Mouse (Mus musculus) stomach, embryonic 16.5 days (tissue): ENCODE results near the gene Kcng3. TPM values are rescaled to one million over a fixed set of nuclear protein-coding genes. Genes with fewer than 3 reads are reported as not detected.

Source experiments
- ATAC-seq: fragments of 200-750 bp; cut with Nextera tagmentation; 2 replicates; pipeline ENCODE4 v1.8.0; 2017; ENCODE audit warnings: moderate number of reproducible peaks, moderate TSS enrichment; ENCODE audit not compliant: insufficient read depth, low FRiP score
- H3K27ac ChIP-seq: fragments of 300-500 bp; sonication (generic); 2 replicates; pipeline ENCODE4 v1.5.1; 2014; ENCODE audit warnings: low read length
- H3K27me3 ChIP-seq: fragments of 300-500 bp; sonication (generic); 2 replicates; pipeline ENCODE4 v1.6.1; 2014; ENCODE audit warnings: low read length, control low read depth, mixed read lengths; ENCODE audit not compliant: control insufficient read depth, insufficient read depth
- H3K36me3 ChIP-seq: fragments of 300-500 bp; sonication (generic); 2 replicates; pipeline ENCODE4 v1.6.1; 2014; ENCODE audit warnings: low read length; ENCODE audit not compliant: control insufficient read depth, insufficient read depth
- H3K4me1 ChIP-seq: fragments of 300-500 bp; sonication (generic); 2 replicates; pipeline ENCODE4 v1.6.1; 2014; ENCODE audit warnings: low read length, control low read depth, mixed read lengths; ENCODE audit not compliant: control insufficient read depth, insufficient read depth
- H3K4me2 ChIP-seq: fragments of 300-500 bp; sonication (generic); 2 replicates; pipeline ENCODE4 v1.6.1; 2014; ENCODE audit warnings: low read depth, low read length, mixed read lengths
- H3K4me3 ChIP-seq: fragments of 300-500 bp; sonication (generic); replicated peaks from 2 replicates; pipeline ENCODE4 v1.5.1; 2014; ENCODE audit warnings: mild to moderate bottlenecking, low read length
- H3K9ac ChIP-seq: fragments of 300-500 bp; sonication (generic); 2 replicates; pipeline ENCODE4 v1.6.1; 2014; ENCODE audit warnings: low read length
- H3K9me3 ChIP-seq: fragments of 300-500 bp; sonication (generic); replicated peaks from 2 replicates; pipeline ENCODE4 v1.6.1; 2016; ENCODE audit warnings: low read length, control low read depth; ENCODE audit not compliant: control insufficient read depth
- WGBS: fragments of 180-500 bp; shearing (Covaris S2); extraction: QIAGEN DNeasy Blood & Tissue Kit; methylation state at CpG from one replicate; pipeline ENCODE4 v1.1.7; 2014; 5-methylcytosine and 5-hydroxymethylcytosine counted together
- polyA plus RNA-seq: library from polyadenylated mRNA; unstranded; fragments of >200 nt; fragmentation: Nextera tagmentation; extraction: Ambion mirVana; gene quantifications from 2 replicates; pipeline ENCODE4 v1.2.1, GENCODE M21; 2015

Kcng3 gene
- polyA plus RNA-seq, 1 experiment from 2014 or later, result not detected

DNA sequence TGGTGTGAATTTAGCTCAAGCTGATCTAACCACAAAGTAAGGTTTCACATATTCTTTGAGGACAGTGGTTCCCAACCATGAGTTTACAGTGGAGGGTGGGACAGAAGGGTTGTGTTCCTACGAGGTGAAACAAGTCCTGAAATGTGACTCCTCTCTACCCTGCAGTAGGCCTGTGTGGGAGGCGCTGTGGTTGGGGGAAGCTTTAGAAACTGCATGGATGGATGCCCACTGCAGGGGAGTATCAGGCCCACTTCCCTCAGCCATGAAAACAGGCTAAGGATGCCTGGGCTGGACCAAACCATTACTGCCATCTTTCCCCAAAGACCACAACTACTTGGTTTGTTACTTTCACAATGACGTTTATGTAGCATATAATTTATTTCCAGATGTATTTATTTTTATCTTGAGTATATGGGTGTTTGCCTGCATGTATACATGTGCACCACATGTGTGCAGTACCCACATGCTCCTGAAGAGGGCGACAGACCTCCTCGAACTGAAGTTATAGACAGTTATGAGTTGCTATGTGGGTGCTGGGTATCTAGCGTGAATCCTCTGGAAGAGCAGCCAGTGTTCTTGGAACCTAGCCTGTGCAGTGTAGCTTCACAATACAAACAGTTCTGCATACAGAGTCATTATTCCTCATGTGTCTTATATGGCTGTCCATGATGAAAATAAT lies 42.9 kb downstream of the Kcng3 start:
- H3K36me3 ChIP-seq, result no peaks in the 10 kb centered on the region
- H3K4me2 ChIP-seq, result no peak overlapping the region
- no peak overlapping the region for H3K27ac ChIP-seq
- no peak overlapping the region for H3K9ac ChIP-seq
- H3K4me1 ChIP-seq, result no peaks in the 10 kb centered on the region
- H3K27me3 ChIP-seq, result no peaks in the 10 kb centered on the region
- H3K9me3 ChIP-seq, result no peaks in the 10 kb centered on the region
- 86% methylated on average over 6 of the region's 6 CpGs for WGBS
- no peak overlapping the region for H3K4me3 ChIP-seq
- no peak for ATAC-seq

DNA sequence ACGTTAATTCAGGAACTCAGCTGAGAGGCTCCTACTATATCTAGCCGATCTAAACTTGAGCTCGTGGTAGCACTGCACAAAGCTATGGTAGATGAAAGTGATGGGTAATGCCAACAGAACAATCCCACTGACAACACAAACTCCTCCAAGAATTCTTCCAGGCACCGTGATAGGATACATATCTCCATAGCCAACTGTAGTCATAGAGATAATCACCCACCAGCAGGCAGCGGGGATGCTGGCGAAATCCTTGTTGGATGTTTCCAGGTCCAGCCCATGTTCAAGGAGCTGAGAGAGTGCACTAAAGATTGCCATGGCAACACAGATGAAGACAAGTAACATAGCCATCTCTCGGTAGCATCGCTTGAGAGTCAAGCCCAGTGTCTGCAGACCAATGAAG lies 44.0 kb downstream of the Kcng3 start:
- no peak overlapping the region for H3K4me3 ChIP-seq
- H3K9me3 ChIP-seq, result no peaks in the 10 kb centered on the region
- H3K9ac ChIP-seq, result no peak overlapping the region
- H3K36me3 ChIP-seq, result no peaks in the 10 kb centered on the region
- no peak for ATAC-seq
- H3K27me3 ChIP-seq, result no peaks in the 10 kb centered on the region
- H3K4me1 ChIP-seq, result no peaks in the 10 kb centered on the region
- no peak overlapping the region for H3K27ac ChIP-seq
- H3K4me2 ChIP-seq, result no peak overlapping the region
- WGBS, result 95% methylated on average over 8 of the region's 8 CpGs

DNA sequence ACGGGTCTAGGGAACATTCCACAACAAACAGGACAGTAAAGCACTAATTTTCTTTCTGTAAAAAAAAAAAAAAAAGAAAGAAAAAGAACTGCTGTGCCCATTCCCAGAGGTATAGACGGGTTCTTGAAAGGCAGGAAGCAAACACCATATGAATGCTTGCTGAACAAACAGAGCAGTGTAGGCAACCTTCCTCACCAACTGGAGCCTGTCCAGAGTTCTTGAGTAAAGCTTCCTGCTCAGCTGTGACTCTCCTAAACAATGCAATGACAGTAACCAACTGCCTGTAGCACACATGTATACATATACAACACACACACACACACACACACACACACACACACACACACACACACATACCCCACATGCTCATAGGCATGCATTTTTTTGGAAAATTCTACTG lies 49.1 kb downstream of the Kcng3 start:
- H3K9ac ChIP-seq, result no peak overlapping the region
- WGBS, result 53% methylated on average over 2 of the region's 2 CpGs
- H3K36me3 ChIP-seq, result no peaks in the 10 kb centered on the region
- H3K4me2 ChIP-seq, result no peak overlapping the region
- no peaks in the 10 kb centered on the region for H3K4me1 ChIP-seq
- ATAC-seq, result peak; percentile 72; the same call in 1 of the 2 replicates
- H3K27ac ChIP-seq, result 0 out of 2 replicates have a peak overlapping the region, but pooled peaks have one; percentile 28
- H3K27me3 ChIP-seq, result no peaks in the 10 kb centered on the region
- no peak overlapping the region for H3K4me3 ChIP-seq
- no peaks in the 10 kb centered on the region for H3K9me3 ChIP-seq

DNA sequence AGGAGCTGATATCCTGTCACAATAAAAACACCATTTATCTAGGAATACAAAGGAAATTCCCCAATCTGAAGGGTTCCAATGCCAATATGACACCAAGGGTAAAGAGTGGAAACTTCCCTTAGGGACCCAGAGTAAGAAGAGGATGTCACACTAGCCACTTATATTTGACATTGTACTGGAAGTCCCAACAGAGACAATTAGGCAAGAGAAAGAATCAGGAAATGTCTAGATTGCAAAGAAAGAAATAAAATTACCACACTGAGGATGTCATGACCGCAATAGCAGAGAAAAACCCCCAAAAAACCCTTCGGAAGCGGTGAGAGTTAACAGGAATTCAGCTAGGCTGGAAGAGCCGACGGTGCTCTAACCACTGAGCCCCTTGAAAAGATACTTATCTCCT lies 51.0 kb downstream of the Kcng3 start:
- no peaks in the 10 kb centered on the region for H3K27me3 ChIP-seq
- no peak overlapping the region for H3K27ac ChIP-seq
- no peaks in the 10 kb centered on the region for H3K36me3 ChIP-seq
- no peak overlapping the region for H3K9ac ChIP-seq
- ATAC-seq, result no peak
- H3K4me1 ChIP-seq, result peaks cover 3% of the 10 kb centered on the region; the same call in 1 of the 2 replicates
- WGBS, result 84% methylated on average over 5 of the region's 5 CpGs
- no peak overlapping the region for H3K4me3 ChIP-seq
- H3K9me3 ChIP-seq, result no peaks in the 10 kb centered on the region
- H3K4me2 ChIP-seq, result no peak overlapping the region

DNA sequence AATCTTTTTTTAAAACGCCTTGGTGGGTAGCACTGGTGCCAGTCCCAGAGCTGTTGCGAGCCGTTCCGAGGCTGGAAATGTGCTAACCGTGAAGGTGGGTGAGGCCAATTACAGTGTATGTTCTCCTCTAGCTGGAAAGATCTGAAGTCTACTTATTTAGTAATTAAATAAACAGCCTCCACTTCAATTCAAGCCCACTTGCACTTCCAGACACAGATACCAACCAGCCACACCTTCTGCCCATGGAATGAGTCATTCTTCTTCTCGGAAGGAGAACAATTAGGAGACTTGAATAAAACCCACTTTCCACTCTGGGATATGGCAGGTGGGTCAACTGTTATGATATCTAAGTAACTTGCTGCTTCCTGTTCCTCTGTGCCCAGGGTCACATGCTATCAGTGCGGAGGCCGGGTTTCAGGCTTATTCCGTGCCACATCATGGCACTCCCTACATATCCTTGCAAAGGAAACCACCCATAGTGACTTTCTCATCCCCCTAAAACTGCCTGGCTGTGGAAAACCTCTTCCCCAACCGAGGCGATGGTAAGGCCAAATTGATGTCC lies 54.8 kb downstream of the Kcng3 start:
- no peak overlapping the region for H3K4me2 ChIP-seq
- no peak overlapping the region for H3K27ac ChIP-seq
- ATAC-seq, result peak; percentile 25; the same call in 1 of the 2 replicates
- 82% methylated on average over 11 of the region's 11 CpGs for WGBS
- H3K4me3 ChIP-seq, result no peak overlapping the region
- no peaks in the 10 kb centered on the region for H3K27me3 ChIP-seq
- H3K36me3 ChIP-seq, result no peaks in the 10 kb centered on the region
- no peak overlapping the region for H3K9ac ChIP-seq
- H3K9me3 ChIP-seq, result no peaks in the 10 kb centered on the region
- H3K4me1 ChIP-seq, result peaks cover 3% of the 10 kb centered on the region; the same call in 1 of the 2 replicates

DNA sequence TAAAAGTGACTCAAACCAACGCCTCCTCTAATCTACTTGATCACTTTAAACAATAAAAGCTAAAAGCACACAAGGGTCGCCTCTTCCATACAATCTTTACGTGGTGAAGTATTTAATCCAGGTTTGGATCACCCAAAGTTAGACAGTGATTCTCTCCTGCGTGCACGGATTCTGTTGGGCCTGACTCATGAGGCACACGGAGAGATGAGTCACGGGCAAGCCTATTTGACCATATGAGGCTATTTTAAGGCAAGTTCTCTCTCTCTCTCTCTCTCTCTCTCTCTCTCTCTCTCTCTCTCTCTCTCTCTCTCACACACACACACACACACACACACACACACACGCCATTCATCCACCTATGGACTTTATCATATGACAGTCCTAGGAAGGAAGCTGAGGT lies 57.1 kb downstream of the Kcng3 start:
- ATAC-seq, result no peak
- Histone ChIP-seq H3K36me3 (no peaks in the 10 kb centered on the region), H3K27me3 (no peaks in the 10 kb centered on the region), H3K9me3 (no peaks in the 10 kb centered on the region), H3K9ac (no peak overlapping the region), H3K4me2 (no peak overlapping the region), H3K27ac (no peak overlapping the region), H3K4me3 (no peak overlapping the region), H3K4me1 (peaks cover 3% of the 10 kb centered on the region; the same call in 1 of the 2 replicates)
- 87% methylated on average over 8 of the region's 8 CpGs for WGBS

DNA sequence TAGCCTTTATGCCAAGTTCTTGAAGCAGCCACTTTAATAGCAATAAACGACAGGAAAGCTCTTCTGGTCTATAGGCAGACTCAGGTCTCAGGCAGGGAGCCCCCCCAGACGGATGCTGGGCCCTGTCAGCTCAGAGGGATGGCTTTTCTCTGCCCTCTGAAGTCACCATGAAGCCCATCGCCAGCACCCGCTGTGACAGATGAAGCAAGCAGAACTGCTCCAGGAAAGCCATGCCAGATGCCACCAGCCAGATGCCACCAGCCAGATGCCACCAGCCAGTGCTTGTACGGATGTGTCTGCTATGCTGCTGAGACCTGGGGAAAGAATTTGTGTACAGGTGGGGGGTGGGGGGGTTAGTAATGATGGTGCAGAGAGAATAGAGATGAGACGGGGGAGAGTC lies 58.6 kb downstream of the Kcng3 start:
- WGBS, result 54% methylated on average over 6 of the region's 6 CpGs

DNA sequence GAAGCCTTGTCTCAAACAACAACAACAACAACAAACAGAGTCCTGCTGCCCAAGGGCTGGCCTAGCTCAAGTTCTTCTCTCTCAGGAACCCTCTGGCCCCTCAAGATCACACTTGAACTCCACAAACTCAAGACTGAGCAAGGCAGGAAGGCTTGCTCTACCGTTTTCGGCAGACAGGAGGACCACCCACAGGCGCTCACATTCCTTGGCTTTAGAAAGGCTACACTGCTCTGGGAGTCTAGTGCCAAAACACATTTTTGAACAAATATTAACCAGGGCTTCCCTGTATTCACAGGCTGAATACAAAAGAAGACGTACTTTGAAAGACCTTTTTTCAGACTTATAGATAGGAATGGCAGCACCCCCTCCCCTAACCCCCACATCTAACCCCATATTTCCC lies 59.3 kb downstream of the Kcng3 start:
- Histone ChIP-seq H3K36me3 (no peaks in the 10 kb centered on the region), H3K4me2 (no peak overlapping the region), H3K4me3 (no peak overlapping the region), H3K9ac (no peak overlapping the region), H3K4me1 (peaks cover 3% of the 10 kb centered on the region; the same call in 1 of the 2 replicates), H3K9me3 (no peaks in the 10 kb centered on the region), H3K27ac (no peak overlapping the region), H3K27me3 (no peaks in the 10 kb centered on the region)
- whole genome bisulfite sequencing, result 26% methylated on average over 4 of the region's 4 CpGs
- peak; percentile 69; the same call in 1 of the 2 replicates for ATAC-seq

More for the DNA sequence above, 58.6 kb downstream of the Kcng3 start:
- ATAC-seq, result no peak
- H3K27ac ChIP-seq, result no peak overlapping the region
- H3K27me3 ChIP-seq, result no peaks in the 10 kb centered on the region
- H3K9me3 ChIP-seq, result no peaks in the 10 kb centered on the region
- no peaks in the 10 kb centered on the region for H3K36me3 ChIP-seq
- H3K4me1 ChIP-seq, result peaks cover 3% of the 10 kb centered on the region; the same call in 1 of the 2 replicates
- no peak overlapping the region for H3K4me2 ChIP-seq
- H3K4me3 ChIP-seq, result no peak overlapping the region
- H3K9ac ChIP-seq, result no peak overlapping the region

DNA sequence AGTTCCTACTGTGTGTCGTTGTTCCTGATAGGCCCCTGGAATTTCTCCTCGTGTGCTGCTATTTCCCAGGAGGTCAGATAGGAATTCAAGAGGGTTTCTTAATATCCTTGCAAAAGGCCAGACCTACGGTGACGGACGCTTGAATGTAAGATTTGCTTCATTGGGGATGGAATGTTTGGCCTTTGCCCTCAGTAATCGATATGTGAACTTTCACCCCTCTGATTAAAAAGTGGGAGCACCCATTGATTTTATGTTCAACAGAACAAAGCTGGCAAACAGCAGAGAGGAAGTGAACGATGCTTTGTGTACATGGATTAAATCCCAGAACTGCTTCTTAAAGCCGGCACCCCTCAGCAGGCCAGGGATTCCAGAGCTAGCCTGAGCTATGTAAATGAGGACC lies 64.3 kb downstream of the Kcng3 start:
- Histone ChIP-seq H3K27ac (no peak overlapping the region), H3K9ac (no peak overlapping the region), H3K4me2 (no peak overlapping the region), H3K27me3 (no peaks in the 10 kb centered on the region), H3K4me1 (no peaks in the 10 kb centered on the region), H3K36me3 (no peaks in the 10 kb centered on the region), H3K9me3 (no peaks in the 10 kb centered on the region), H3K4me3 (no peak overlapping the region)
- 48% methylated on average over 8 of the region's 8 CpGs for WGBS
- no peak for ATAC-seq
